Mouse (Mus musculus) hindbrain, embryonic 13.5 days (tissue): ENCODE results near the gene Cyp24a1. TPM values are rescaled to one million over a fixed set of nuclear protein-coding genes. Genes with fewer than 3 reads are reported as not detected.

ENCODE experiments used
- ATAC-seq: fragments of 200-750 bp; cut with Nextera tagmentation; 2 replicates; pipeline ENCODE4 v1.8.0; 2017; ENCODE audit warnings: moderate TSS enrichment; ENCODE audit not compliant: low FRiP score
- H3K27ac ChIP-seq: fragments of 300-500 bp; sonication (generic); 2 replicates; pipeline ENCODE4 v1.5.1; 2015; ENCODE audit warnings: inconsistent platforms, mild to moderate bottlenecking, moderate library complexity
- H3K27me3 ChIP-seq: fragments of 300-500 bp; sonication (generic); 2 replicates; pipeline ENCODE4 v1.6.1; 2015; ENCODE audit warnings: mild to moderate bottlenecking, inconsistent platforms
- H3K36me3 ChIP-seq: fragments of 300-500 bp; sonication (generic); 2 replicates; pipeline ENCODE4 v1.6.1; 2015; ENCODE audit warnings: mild to moderate bottlenecking, inconsistent platforms
- H3K4me1 ChIP-seq: fragments of 300-500 bp; sonication (generic); replicated peaks from 2 replicates; pipeline ENCODE4 v1.6.1; 2015; ENCODE audit warnings: inconsistent platforms
- H3K4me2 ChIP-seq: fragments of 300-500 bp; sonication (generic); 2 replicates; pipeline ENCODE4 v1.6.1; 2015; ENCODE audit warnings: inconsistent platforms, mild to moderate bottlenecking, moderate library complexity
- H3K4me3 ChIP-seq: fragments of 300-500 bp; sonication (generic); 2 replicates; pipeline ENCODE4 v1.5.1; 2015; ENCODE audit warnings: mild to moderate bottlenecking, inconsistent platforms
- H3K9ac ChIP-seq: fragments of 300-500 bp; sonication (generic); 2 replicates; pipeline ENCODE4 v1.6.1; 2015; ENCODE audit warnings: mild to moderate bottlenecking, inconsistent platforms
- H3K9me3 ChIP-seq: fragments of 300-500 bp; sonication (generic); 2 replicates; pipeline ENCODE4 v1.6.1; 2016; ENCODE audit warnings: inconsistent platforms
- WGBS: fragments of 180-500 bp; shearing (Covaris S2); methylation state at CpG from one replicate; pipeline ENCODE4 v1.1.7; 2015; 5-methylcytosine and 5-hydroxymethylcytosine counted together
- polyA plus RNA-seq: library from polyadenylated mRNA; unstranded; fragments of >200 nt; fragmentation: Nextera tagmentation; extraction: Ambion mirVana; gene quantifications from 2 replicates; pipeline ENCODE4 v1.2.1, GENCODE M21; 2015

Gene Cyp24a1
- polyA plus RNA-seq, 1 experiment from 2014 or later = not detected

GRCm38 (mm10) chr2:170520321-170520971 lies 23.5 kb upstream of the Cyp24a1 start:
- Histone ChIP-seq H3K4me1 (peaks cover 6% of the 10 kb centered on the region; the same call in 1 of the 2 replicates), H3K27me3 (no peaks in the 10 kb centered on the region), H3K36me3 (peaks cover 39% of the 10 kb centered on the region), H3K9me3 (no peaks in the 10 kb centered on the region), H3K4me3 (no peak overlapping the region), H3K27ac (no peak overlapping the region), H3K4me2 (no peak overlapping the region), H3K9ac (no peak overlapping the region)
- ATAC-seq = peak; percentile 80
- 13% methylated on average over 6 of the region's 7 CpGs for WGBS

GRCm38 (mm10) chr2:170513756-170514155 lies 16.8 kb upstream of the Cyp24a1 start:
- Histone ChIP-seq H3K9ac (no peak overlapping the region), H3K4me2 (no peak overlapping the region), H3K4me1 (peaks cover 29% of the 10 kb centered on the region), H3K9me3 (no peaks in the 10 kb centered on the region), H3K27me3 (no peaks in the 10 kb centered on the region), H3K27ac (no peak overlapping the region), H3K36me3 (peaks cover 30% of the 10 kb centered on the region), H3K4me3 (no peak overlapping the region)
- 94% methylated on average over 12 of the region's 12 CpGs for WGBS
- no peak for ATAC-seq

- Histone ChIP-seq H3K4me3 (peak overlapping the region; percentile 95), H3K9me3 (no peaks in the 10 kb centered on the region), H3K4me2 (peak overlapping the region; percentile 88), H3K27me3 (no peaks in the 10 kb centered on the region), H3K4me1 (peaks cover 32% of the 10 kb centered on the region), H3K27ac (peak overlapping the region; percentile 90), H3K9ac (peak overlapping the region; percentile 98), H3K36me3 (peaks cover 7% of the 10 kb centered on the region)
- ATAC-seq = peak; percentile 72
- under 1% methylated on average over 60 of the region's 69 CpGs for WGBS
Observed at GRCm38 (mm10) chr2:170511073-170511891, 14.3 kb upstream of the Cyp24a1 start.

- Histone ChIP-seq H3K27me3 (peaks cover 3% of the 10 kb centered on the region; the same call in 1 of the 2 replicates), H3K27ac (no peak overlapping the region), H3K4me1 (peaks cover 32% of the 10 kb centered on the region), H3K4me2 (peak overlapping the region; percentile 53), H3K9me3 (no peaks in the 10 kb centered on the region), H3K36me3 (no peaks in the 10 kb centered on the region), H3K4me3 (peak overlapping the region; percentile 27), H3K9ac (peak overlapping the region; percentile 55; the same call in 1 of the 2 replicates)
- 3% methylated on average over 12 of the region's 12 CpGs for WGBS
- ATAC-seq = no peak
Observed at GRCm38 (mm10) chr2:170508821-170509220, 11.9 kb upstream of the Cyp24a1 start.

DNA sequence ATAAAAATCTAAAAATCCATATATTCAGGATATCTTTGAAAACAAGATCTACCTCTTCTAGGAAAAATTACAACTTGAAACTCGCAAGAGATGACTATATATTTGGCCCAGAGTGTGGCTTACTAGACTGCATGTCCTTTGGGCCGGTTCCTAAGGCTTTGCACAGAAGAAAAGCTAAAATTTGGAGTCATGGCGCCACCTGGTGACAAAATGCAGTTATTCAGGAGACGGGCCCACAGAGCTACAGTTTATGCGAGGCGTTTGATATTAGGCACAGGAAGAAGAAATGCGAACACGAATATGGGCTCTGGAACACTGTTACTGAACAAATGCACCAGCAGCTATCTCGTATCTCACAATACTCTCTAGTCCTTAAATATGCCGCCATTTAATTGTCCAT lies 10.8 kb upstream of the Cyp24a1 start:
- Histone ChIP-seq H3K4me3 (no peak overlapping the region), H3K4me1 (peaks cover 23% of the 10 kb centered on the region), H3K4me2 (no peak overlapping the region), H3K9me3 (no peaks in the 10 kb centered on the region), H3K9ac (no peak overlapping the region), H3K27ac (no peak overlapping the region), H3K36me3 (no peaks in the 10 kb centered on the region), H3K27me3 (peaks cover 11% of the 10 kb centered on the region; the same call in 1 of the 2 replicates)
- no peak for ATAC-seq
- 11% methylated on average over 10 of the region's 10 CpGs for WGBS

GRCm38 (mm10) chr2:170503983-170504382 lies 7.0 kb upstream of the Cyp24a1 start:
- Histone ChIP-seq H3K36me3 (no peaks in the 10 kb centered on the region), H3K27me3 (peaks cover 34% of the 10 kb centered on the region), H3K27ac (no peak overlapping the region), H3K9me3 (no peaks in the 10 kb centered on the region), H3K4me3 (no peak overlapping the region), H3K4me1 (peaks cover 10% of the 10 kb centered on the region), H3K9ac (no peak overlapping the region), H3K4me2 (no peak overlapping the region)
- ATAC-seq = no peak
- 45% methylated on average over 4 of the region's 4 CpGs for WGBS

DNA sequence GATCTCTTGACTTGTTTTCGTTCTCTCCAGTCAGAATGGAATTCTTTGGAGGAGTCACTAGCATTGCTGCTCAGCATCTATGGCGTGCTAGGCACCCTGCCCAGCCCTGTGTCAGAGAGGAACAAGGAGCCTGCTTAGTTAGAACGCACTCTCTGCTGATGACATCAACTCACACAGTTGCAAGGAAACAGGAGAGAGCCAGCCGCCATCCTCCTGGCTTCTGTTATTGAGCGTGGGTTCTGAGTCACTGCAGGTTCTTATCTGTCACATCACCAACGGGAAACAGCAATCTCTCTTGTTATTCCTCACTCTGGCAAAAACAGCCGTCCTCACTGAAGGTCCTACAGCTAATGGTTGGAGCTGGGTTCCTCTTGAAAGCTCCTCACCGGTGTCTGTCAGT lies 6.4 kb upstream of the Cyp24a1 start:
- H3K36me3 ChIP-seq = no peaks in the 10 kb centered on the region
- peaks cover 5% of the 10 kb centered on the region for H3K4me1 ChIP-seq
- H3K4me2 ChIP-seq = no peak overlapping the region
- 74% methylated on average over 8 of the region's 8 CpGs for WGBS
- ATAC-seq = no peak
- no peaks in the 10 kb centered on the region for H3K9me3 ChIP-seq
- H3K4me3 ChIP-seq = no peak overlapping the region
- no peak overlapping the region for H3K9ac ChIP-seq
- H3K27ac ChIP-seq = no peak overlapping the region
- peaks cover 40% of the 10 kb centered on the region for H3K27me3 ChIP-seq

DNA sequence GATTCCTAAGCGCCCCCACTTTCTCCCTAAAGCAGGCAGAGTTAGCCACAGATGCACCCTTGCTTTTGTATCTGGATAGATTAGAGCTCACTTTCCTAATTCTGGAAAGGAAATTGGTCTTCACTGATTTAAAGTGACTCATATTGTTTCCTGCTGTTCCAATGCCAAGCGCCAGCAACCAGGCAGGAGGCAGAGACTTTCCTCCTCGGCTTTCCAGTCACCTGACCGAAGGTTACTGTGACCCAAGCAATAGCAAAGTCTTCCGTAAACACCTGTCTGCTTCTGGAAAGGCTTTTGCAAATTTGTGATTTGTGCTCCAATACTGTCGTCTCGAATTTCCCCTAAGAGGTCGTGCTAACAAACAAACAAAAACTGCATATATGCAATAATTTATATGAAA lies 1.1 kb upstream of the Cyp24a1 start:
- H3K27me3 ChIP-seq = peaks cover 83% of the 10 kb centered on the region

DNA sequence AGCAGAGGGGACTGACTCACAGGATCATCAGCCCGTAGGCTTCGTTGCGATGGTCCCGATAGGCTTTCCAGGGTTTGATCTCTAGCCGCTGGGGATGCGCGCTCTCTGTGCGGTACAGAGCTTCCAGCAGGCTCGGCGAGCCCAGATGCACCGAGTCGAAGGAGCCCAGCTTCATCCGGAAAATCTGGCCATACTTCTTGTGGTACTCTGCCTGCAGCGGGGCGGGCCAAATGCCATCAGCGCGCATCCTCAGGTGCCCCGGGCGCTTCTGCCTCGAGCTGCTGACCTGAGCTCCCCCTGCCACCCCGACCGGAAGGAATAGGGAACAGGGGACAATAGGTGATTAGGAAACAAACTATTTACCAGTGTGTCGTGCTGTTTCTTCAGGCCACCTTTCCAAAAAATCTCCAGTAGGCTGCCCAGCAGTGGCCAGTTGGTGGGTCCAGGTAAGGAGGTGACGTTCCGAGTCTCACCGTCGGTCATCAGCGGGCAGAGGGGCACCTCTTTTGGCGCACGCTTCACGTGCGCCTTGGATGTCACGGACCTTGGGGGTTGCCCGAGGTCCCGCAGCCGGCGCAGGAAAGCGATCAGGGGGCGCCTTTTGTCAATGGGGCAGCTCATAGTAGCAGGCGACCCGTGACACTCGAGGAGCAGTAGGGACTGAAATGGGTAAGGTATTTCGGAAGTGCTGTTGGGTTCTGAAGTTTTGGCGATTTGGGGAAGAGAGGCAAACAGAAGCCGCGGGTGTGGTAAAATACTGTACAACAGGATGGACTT lies 603 bp downstream of the Cyp24a1 start, which contains the start of gene Pfdn4:
TSS of gene Pfdn4 (plus strand) at position 275 of the 777 bp plus-strand sequence.
- Histone ChIP-seq H3K9ac (peak within 1 kb of the TSS; percentile 55), H3K4me3 (peak within 1 kb of the TSS; percentile 33), H3K4me1 (peaks cover 24% of the 10 kb centered on the region), H3K36me3 (no peaks in the 10 kb centered on the region), H3K4me2 (peak within 1 kb of the TSS; percentile 52), H3K27me3 (peaks cover 85% of the 10 kb centered on the region), H3K9me3 (no peaks in the 10 kb centered on the region), H3K27ac (no peak within 1 kb of the TSS)
- no peak for ATAC-seq
- WGBS = under 1% methylated on average over 46 of the region's 46 CpGs

More for the DNA sequence above, 1.1 kb upstream of the Cyp24a1 start:
- Histone ChIP-seq H3K36me3 (no peaks in the 10 kb centered on the region), H3K27ac (no peak overlapping the region), H3K4me1 (peaks cover 24% of the 10 kb centered on the region), H3K9ac (no peak overlapping the region), H3K9me3 (no peaks in the 10 kb centered on the region), H3K4me3 (no peak overlapping the region), H3K4me2 (no peak overlapping the region)
- ATAC-seq = no peak
- 27% methylated on average over 8 of the region's 8 CpGs for WGBS

- Histone ChIP-seq H3K27me3 (peaks cover 89% of the 10 kb centered on the region), H3K27ac (no peak overlapping the region), H3K4me3 (no peak overlapping the region), H3K36me3 (no peaks in the 10 kb centered on the region), H3K4me1 (peaks cover 24% of the 10 kb centered on the region), H3K9me3 (no peaks in the 10 kb centered on the region), H3K9ac (no peak overlapping the region), H3K4me2 (no peak overlapping the region)
- no peak for ATAC-seq
- WGBS = 7% methylated on average over 31 of the region's 31 CpGs
Observed at GRCm38 (mm10) chr2:170494784-170495710, 1.9 kb downstream of the Cyp24a1 start.

DNA sequence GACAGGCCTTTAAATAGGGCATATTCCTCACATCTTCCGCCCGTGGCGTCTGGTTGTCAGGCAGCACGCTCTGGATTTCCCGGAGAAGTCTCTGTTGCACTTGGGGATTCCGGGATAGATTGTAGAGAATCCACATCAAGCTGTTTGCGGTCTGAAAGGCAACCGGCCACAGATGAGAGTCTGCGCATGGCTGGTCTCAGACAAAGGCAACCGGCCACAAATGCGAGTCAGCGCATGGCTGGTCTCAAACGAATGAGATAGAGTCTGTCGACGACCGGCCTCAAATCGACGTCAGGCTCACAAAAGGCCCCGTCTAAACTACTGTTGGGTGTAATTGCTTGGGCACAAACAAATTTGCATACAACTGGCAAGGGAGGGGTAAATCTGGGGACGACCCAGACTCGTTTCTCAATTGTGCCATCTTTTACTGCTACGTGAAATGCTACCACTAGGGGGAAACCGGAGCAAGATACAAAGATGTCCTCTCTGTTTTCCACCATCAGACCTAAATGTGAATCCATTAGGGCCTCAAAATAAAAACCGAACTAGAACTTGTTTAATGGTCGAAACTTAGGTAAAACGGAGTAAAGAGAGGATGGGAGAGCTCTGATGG lies 8.9 kb downstream of the Cyp24a1 start:
- Histone ChIP-seq H3K9ac (no peak overlapping the region), H3K4me2 (peak overlapping the region; percentile 23), H3K4me3 (no peak overlapping the region), H3K4me1 (peaks cover 6% of the 10 kb centered on the region), H3K27me3 (peaks cover 31% of the 10 kb centered on the region), H3K27ac (peak overlapping the region; percentile 10), H3K9me3 (no peaks in the 10 kb centered on the region), H3K36me3 (no peaks in the 10 kb centered on the region)
- peak; percentile 43; the same call in 1 of the 2 replicates for ATAC-seq
- 43% methylated on average over 26 of the region's 26 CpGs for WGBS
